Mouse (Mus musculus) MEL (cell line): ENCODE results near the gene Cpne9. TPM values are rescaled to one million over a fixed set of nuclear protein-coding genes. Genes with fewer than 3 reads are reported as not detected.

Source experiments
- DNase-seq: peaks from one replicate; pipeline ENCODE4 v3.0.0; 2011; ENCODE audit warnings: low read depth, low spot score
- H3K27ac ChIP-seq: 2 replicates; pipeline ENCODE4 v1.5.1; 2012; ENCODE audit warnings: low read depth, mild to moderate bottlenecking, control low read depth, low read length, moderate library complexity; ENCODE audit not compliant: control insufficient read depth
- H3K27me3 ChIP-seq, 2 experiments: fragments of 150-350 bp in 1 of 2; sonication (generic) in 1 of 2; 2 replicates each; pipeline ENCODE4 v1.6.1; 2012; ENCODE audit warnings: low read length in 2 of 2, mild to moderate bottlenecking in 2 of 2, improper control_type of control experiment in 1 of 2, moderate library complexity in 1 of 2; ENCODE audit not compliant: insufficient read depth in 2 of 2, control insufficient read depth in 1 of 2
- H3K36me3 ChIP-seq, 2 experiments: 2 replicates each; pipeline ENCODE4 v1.6.1; 2012 to 2014; ENCODE audit warnings: low read length in 2 of 2, improper control_type of control experiment in 1 of 2, inconsistent platforms in 1 of 2, mild to moderate bottlenecking in 1 of 2; ENCODE audit not compliant: insufficient read depth in 2 of 2, control insufficient read depth in 1 of 2
- H3K4me1 ChIP-seq, 2 experiments: fragments of 150-350 bp in 1 of 2; sonication (generic) in 1 of 2; 2 replicates each; pipeline ENCODE4 v1.6.1; 2012; ENCODE audit warnings: low read length in 2 of 2, improper control_type of control experiment in 1 of 2, mild to moderate bottlenecking in 1 of 2; ENCODE audit not compliant: insufficient read depth in 2 of 2, control insufficient read depth in 1 of 2
- H3K4me3 ChIP-seq, 2 experiments: fragments of 150-350 bp in 1 of 2; sonication (generic) in 1 of 2; 2 replicates each; pipeline ENCODE4 v1.5.1; 2012; ENCODE audit warnings: low read depth in 2 of 2, low read length in 2 of 2, mild to moderate bottlenecking in 2 of 2, moderate library complexity in 2 of 2, control low read depth in 1 of 2, improper control_type of control experiment in 1 of 2; ENCODE audit not compliant: control insufficient read depth in 1 of 2, insufficient read depth in 1 of 2
- H3K79me2 ChIP-seq: 2 replicates; pipeline ENCODE4 v1.6.1; 2012; ENCODE audit warnings: mild to moderate bottlenecking, low read length, moderate library complexity; ENCODE audit not compliant: control insufficient read depth, poor library complexity, insufficient read depth
- H3K9ac ChIP-seq: 2 replicates; pipeline ENCODE4 v1.6.1; 2012; ENCODE audit warnings: low read depth, mild to moderate bottlenecking, control low read depth, low read length, moderate library complexity; ENCODE audit not compliant: control insufficient read depth, poor library complexity, severe bottlenecking
- H3K9me3 ChIP-seq: fragments of 150-350 bp; sonication (generic); replicated peaks from 2 replicates; pipeline ENCODE4 v1.6.1; 2012; ENCODE audit warnings: mild to moderate bottlenecking, low read length, improper control_type of control experiment, moderate library complexity; ENCODE audit not compliant: insufficient read depth
- BHLHE40 ChIP-seq: IDR thresholded peaks from 2 replicates; pipeline ENCODE4 v1.6.1; 2012; ENCODE audit warnings: low read depth, mild to moderate bottlenecking, inconsistent platforms, low read length, improper control_type of control experiment, borderline replicate concordance
- CHD1 ChIP-seq: IDR thresholded peaks from 2 replicates; pipeline ENCODE4 v1.6.1; 2012; ENCODE audit warnings: low read depth, mild to moderate bottlenecking, inconsistent platforms, low read length, improper control_type of control experiment
- CHD2 ChIP-seq: IDR thresholded peaks from 2 replicates; pipeline ENCODE4 v1.6.1; 2011; ENCODE audit warnings: low read length, improper control_type of control experiment
- ELF1 ChIP-seq: IDR thresholded peaks from 2 replicates; pipeline ENCODE4 v1.6.1; 2014; ENCODE audit warnings: low read depth, mild to moderate bottlenecking, inconsistent platforms, low read length, improper control_type of control experiment, moderate library complexity
- EP300 ChIP-seq, 2 experiments: IDR thresholded peaks; 2 replicates each; pipeline ENCODE4 v1.6.1; 2011; ENCODE audit warnings: improper control_type of control experiment in 2 of 2, low read length in 2 of 2, low read depth in 1 of 2, mild to moderate bottlenecking in 1 of 2
- ETS1 ChIP-seq: IDR thresholded peaks from 2 replicates; pipeline ENCODE4 v1.6.1; 2012; ENCODE audit warnings: low read depth, mild to moderate bottlenecking, inconsistent platforms, low read length, improper control_type of control experiment, moderate library complexity
- GABPA ChIP-seq: IDR thresholded peaks from 2 replicates; pipeline ENCODE4 v1.6.1; 2012; ENCODE audit warnings: low read depth, mild to moderate bottlenecking, inconsistent platforms, low read length, improper control_type of control experiment, moderate library complexity
- HCFC1 ChIP-seq: IDR thresholded peaks from 2 replicates; pipeline ENCODE4 v1.6.1; 2012; ENCODE audit warnings: low read depth, mild to moderate bottlenecking, inconsistent platforms, low read length, improper control_type of control experiment, moderate library complexity
- JUND ChIP-seq: IDR thresholded peaks from 2 replicates; pipeline ENCODE4 v1.6.1; 2011; ENCODE audit warnings: low read depth, mild to moderate bottlenecking, improper control_type of control experiment, low read length
- KAT2A ChIP-seq: conservative IDR thresholded peaks from 2 replicates; pipeline ENCODE4 v1.6.1; 2012; ENCODE audit warnings: low read depth, low read length, improper control_type of control experiment, inconsistent platforms
- MAZ ChIP-seq: IDR thresholded peaks from 2 replicates; pipeline ENCODE4 v1.6.1; 2012; ENCODE audit warnings: low read depth, mild to moderate bottlenecking, inconsistent platforms, low read length, improper control_type of control experiment
- MXI1 ChIP-seq: IDR thresholded peaks from 2 replicates; pipeline ENCODE4 v1.6.1; 2011; ENCODE audit warnings: mild to moderate bottlenecking, low read depth, low read length, improper control_type of control experiment
- MYC ChIP-seq: IDR thresholded peaks from 2 replicates; pipeline ENCODE4 v1.6.1; 2011; ENCODE audit warnings: low read depth, mild to moderate bottlenecking, low read length, improper control_type of control experiment, moderate library complexity
- NRF1 ChIP-seq: IDR thresholded peaks from 2 replicates; pipeline ENCODE4 v1.6.1; 2014; ENCODE audit warnings: low read depth, mild to moderate bottlenecking, inconsistent platforms, low read length, improper control_type of control experiment, moderate library complexity; ENCODE audit not compliant: poor library complexity, insufficient read depth, severe bottlenecking
- POLR2A ChIP-seq, 2 experiments: IDR thresholded peaks; 2 replicates each; pipeline ENCODE4 v1.6.1; 2011 to 2012; ENCODE audit warnings: low read length in 2 of 2, mild to moderate bottlenecking in 2 of 2, control low read depth in 1 of 2, improper control_type of control experiment in 1 of 2, low read depth in 1 of 2, moderate library complexity in 1 of 2; ENCODE audit not compliant: control insufficient read depth in 1 of 2, insufficient read depth in 1 of 2, poor library complexity in 1 of 2
- POLR2AphosphoS2 ChIP-seq: IDR thresholded peaks from 2 replicates; pipeline ENCODE4 v1.6.1; 2011; ENCODE audit warnings: low read length, improper control_type of control experiment
- RAD21 ChIP-seq: IDR thresholded peaks from 2 replicates; pipeline ENCODE4 v1.6.1; 2011; ENCODE audit warnings: mild to moderate bottlenecking, low read depth, low read length, improper control_type of control experiment
- TAL1 ChIP-seq: IDR thresholded peaks from 2 replicates; pipeline ENCODE4 v1.6.1; 2012; ENCODE audit warnings: mild to moderate bottlenecking, inconsistent platforms, low read length, moderate library complexity, mixed read lengths
- UBTF ChIP-seq: IDR thresholded peaks from 2 replicates; pipeline ENCODE4 v1.6.1; 2012; ENCODE audit warnings: low read depth, mild to moderate bottlenecking, inconsistent platforms, low read length, improper control_type of control experiment, moderate library complexity, borderline replicate concordance; ENCODE audit not compliant: insufficient read depth
- USF1 ChIP-seq: IDR thresholded peaks from 2 replicates; pipeline ENCODE4 v1.6.1; 2014; ENCODE audit warnings: low read depth, mild to moderate bottlenecking, inconsistent platforms, low read length, improper control_type of control experiment, moderate library complexity
- USF2 ChIP-seq, 2 experiments: IDR thresholded peaks; 2 replicates each; pipeline ENCODE4 v1.6.1; 2011 to 2012; ENCODE audit warnings: improper control_type of control experiment in 2 of 2, low read length in 2 of 2, borderline replicate concordance in 1 of 2, inconsistent platforms in 1 of 2, low read depth in 1 of 2, mild to moderate bottlenecking in 1 of 2; ENCODE audit not compliant: insufficient read depth in 1 of 2
- ZC3H11A ChIP-seq: IDR thresholded peaks from 2 replicates; pipeline ENCODE4 v1.6.1; 2012; ENCODE audit warnings: low read depth, mild to moderate bottlenecking, inconsistent platforms, low read length, improper control_type of control experiment
- ZKSCAN1 ChIP-seq: IDR thresholded peaks from 2 replicates; pipeline ENCODE4 v1.6.1; 2012; ENCODE audit warnings: low read depth, mild to moderate bottlenecking, inconsistent platforms, low read length, improper control_type of control experiment, moderate library complexity
- polyA plus RNA-seq, 2 experiments: library from polyadenylated mRNA; stranded (reverse) in 1 of 2; unstranded in 1 of 2; fragments of >175 nt in 1 of 2; fragments of >200 nt in 1 of 2; gene quantifications; 2 replicates each; pipeline versions ENCODE4 v1.2.1 to v1.2.4; 2012; ENCODE audit warnings: low replicate concordance in 2 of 2, low read depth in 1 of 2; ENCODE audit not compliant: insufficient read length in 2 of 2, insufficient read depth in 1 of 2, missing spikeins in 1 of 2
- total RNA-seq: library from RNA; depleted of rRNA; stranded (reverse); fragments of 300-350 nt; gene quantifications from 2 replicates; pipeline ENCODE4 v1.2.3, GENCODE M21; 2012

Cpne9 gene
- total and polyA plus RNA-seq, 3 experiments: 1.3 to 1.6 TPM; not detected in 1

DNA sequence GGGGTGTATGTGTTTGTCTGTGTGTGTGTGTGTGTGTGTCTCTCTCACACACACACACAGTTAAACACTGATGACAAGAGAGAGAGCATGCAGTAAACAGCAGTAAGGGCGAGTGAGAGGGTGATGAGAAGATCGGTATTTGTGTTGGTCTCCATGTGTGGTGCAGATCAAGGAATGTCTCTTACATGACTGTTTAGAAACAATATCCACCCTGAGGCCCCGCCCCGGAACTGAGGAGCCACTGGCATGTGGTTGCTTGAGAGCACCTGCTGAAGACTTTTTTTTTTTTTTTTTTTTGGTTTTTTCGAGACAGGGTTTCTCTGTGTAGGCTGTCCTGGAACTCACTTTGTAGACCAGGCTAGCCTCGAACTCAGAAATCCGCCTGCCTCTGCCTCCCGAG, 17.7 kb upstream of the Cpne9 start:
- TF ChIP-seq KAT2A (no peak), CHD1 (no peak), POLR2AphosphoS2 (no peak), ETS1 (no peak)
- no peak overlapping the region for H3K4me3 ChIP-seq
- H3K9ac ChIP-seq: no peak overlapping the region
- no peaks in the 10 kb centered on the region for H3K27me3 ChIP-seq
- H3K36me3 ChIP-seq: no peaks in the 10 kb centered on the region; a peak in 1 of 4 replicates
- no peaks in the 10 kb centered on the region for H3K79me2 ChIP-seq
- no peaks in the 10 kb centered on the region for H3K9me3 ChIP-seq
- H3K4me1 ChIP-seq: no peaks in the 10 kb centered on the region
- no peak overlapping the region for H3K27ac ChIP-seq
- no peak for DNase-seq

DNA sequence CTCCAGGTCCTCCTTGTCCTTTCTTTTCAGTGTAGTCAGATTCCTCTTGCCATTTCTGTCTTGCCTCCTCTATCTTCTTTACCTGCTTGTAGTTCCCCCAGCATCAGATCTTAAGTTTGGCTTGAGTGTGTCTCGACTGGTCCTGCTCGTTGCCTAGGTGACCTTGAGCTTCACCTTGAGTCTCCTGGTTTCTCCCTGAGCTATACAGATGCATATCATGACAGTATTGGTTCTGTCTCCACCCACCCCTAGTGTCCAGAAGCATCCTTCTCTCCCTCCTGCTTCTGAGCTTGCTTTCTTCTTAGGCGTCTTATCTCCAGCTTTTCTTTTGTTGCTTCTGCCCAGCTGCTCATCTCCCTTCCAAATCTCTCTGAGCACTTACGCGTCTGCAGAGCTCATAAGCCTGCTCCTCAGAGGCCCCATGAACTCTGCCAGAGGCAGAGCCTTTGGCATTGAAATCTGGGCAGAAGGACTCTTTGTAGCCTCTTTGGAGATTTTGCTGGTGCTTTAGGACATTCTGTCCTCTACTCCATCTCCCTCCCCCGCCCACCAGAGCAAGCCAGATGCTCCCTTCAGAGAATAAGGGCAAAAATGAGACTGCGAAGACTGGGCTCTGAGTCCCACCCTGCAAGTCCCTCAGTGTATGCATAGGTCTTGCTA, 15.0 kb upstream of the Cpne9 start:
- TF ChIP-seq MYC (no peak), USF1 (no peak), EP300 (IDR thresholded peaks at IDR 0.05; ENCODE audit: low read depth in 1 of 2, low read length in 2 of 2) (no peak), POLR2A (IDR thresholded peaks at IDR 0.05; ENCODE audit: control insufficient read depth in 1 of 2, insufficient read depth in 1 of 2, low read depth in 1 of 2, low read length in 2 of 2, poor library complexity in 1 of 2) (no peak), MAZ (no peak), TAL1 (no peak), ELF1 (no peak), BHLHE40 (no peak), GABPA (no peak), JUND (no peak), RAD21 (no peak), UBTF (no peak), ZC3H11A (no peak), NRF1 (no peak), MXI1 (no peak), USF2 (IDR thresholded peaks at IDR 0.05; ENCODE audit: borderline replicate concordance in 1 of 2, insufficient read depth in 1 of 2, low read depth in 1 of 2, low read length in 2 of 2) (no peak), ZKSCAN1 (no peak), CHD2 (no peak), HCFC1 (no peak)
- H3K9me3 ChIP-seq: no peaks in the 10 kb centered on the region
- H3K27ac ChIP-seq: no peak overlapping the region
- H3K9ac ChIP-seq: no peak overlapping the region
- no peaks in the 10 kb centered on the region for H3K79me2 ChIP-seq
- H3K4me1 ChIP-seq: no peaks in the 10 kb centered on the region
- H3K27me3 ChIP-seq: no peaks in the 10 kb centered on the region
- no peak for DNase-seq
- H3K4me3 ChIP-seq: no peak overlapping the region
- H3K36me3 ChIP-seq: no peaks in the 10 kb centered on the region
